Mouse (Mus musculus): Measurements from ENCODE around the gene Ttc26. TPM values are rescaled to one million over a fixed set of nuclear protein-coding genes. Genes with fewer than 3 reads are reported as not detected.

Gene Ttc26
- total and polyA plus RNA-seq, 2 experiments from 2014 or later: 3.3 to 8.6 TPM

DNA sequence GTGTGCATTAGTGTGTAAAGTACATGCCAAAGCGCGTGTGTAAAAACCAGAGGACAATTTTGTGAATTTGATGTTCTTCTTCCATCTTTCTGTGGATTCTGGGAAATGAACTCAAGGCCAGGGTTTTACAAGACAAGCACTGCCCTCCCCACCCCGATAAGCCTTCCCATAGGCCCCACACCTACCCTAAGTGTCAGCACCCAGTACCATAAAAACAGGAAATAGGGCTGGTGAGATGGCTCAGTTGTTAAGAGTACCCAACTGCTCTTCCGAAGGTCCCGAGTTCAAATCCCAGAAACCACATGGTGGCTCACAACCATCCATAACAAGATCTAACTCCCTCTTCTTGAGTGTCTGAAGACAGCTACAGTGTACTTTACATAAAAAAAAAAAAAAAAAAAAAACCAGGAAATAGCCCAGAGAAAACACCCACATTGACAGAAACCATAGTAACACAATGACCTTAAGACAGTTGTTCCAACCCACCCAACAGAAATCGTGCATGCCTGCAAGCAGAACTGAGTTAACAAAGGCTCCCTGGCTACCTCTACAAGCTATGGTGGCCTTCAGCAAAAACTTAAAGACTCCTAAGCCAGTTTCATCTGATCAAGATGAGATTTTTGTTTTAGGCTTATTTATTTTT lies 32.3 kb upstream of the Ttc26 start:
- Histone ChIP-seq H3K9ac (replicated peaks; ENCODE audit: low read length, poor library complexity, severe bottlenecking) (no peak overlapping the region), H3K4me1 (ENCODE audit: insufficient read depth, low read length) (no peaks in the 10 kb centered on the region), H3K9me3 (ENCODE audit: low read length) (no peaks in the 10 kb centered on the region), H3K4me3 (ENCODE audit: low read depth, low read length) (no peak overlapping the region), H3K27ac (ENCODE audit: low read depth, low read length) (no peak overlapping the region), H3K4me2 (ENCODE audit: low read depth, low read length, poor library complexity, severe bottlenecking) (no peak overlapping the region), H3K36me3 (ENCODE audit: insufficient read depth, low read length) (no peaks in the 10 kb centered on the region), H3K27me3 (ENCODE audit: insufficient read depth, low read length) (peaks cover 39% of the 10 kb centered on the region)
- ATAC-seq (ENCODE audit: low FRiP score) (no peak), DNase-seq (ENCODE audit: low spot score) (no peak)
- 91% methylated on average over 6 of the region's 6 CpGs for WGBS
- no peak for TF ChIP-seq CTCF (IDR thresholded peaks at IDR 0.05)

DNA sequence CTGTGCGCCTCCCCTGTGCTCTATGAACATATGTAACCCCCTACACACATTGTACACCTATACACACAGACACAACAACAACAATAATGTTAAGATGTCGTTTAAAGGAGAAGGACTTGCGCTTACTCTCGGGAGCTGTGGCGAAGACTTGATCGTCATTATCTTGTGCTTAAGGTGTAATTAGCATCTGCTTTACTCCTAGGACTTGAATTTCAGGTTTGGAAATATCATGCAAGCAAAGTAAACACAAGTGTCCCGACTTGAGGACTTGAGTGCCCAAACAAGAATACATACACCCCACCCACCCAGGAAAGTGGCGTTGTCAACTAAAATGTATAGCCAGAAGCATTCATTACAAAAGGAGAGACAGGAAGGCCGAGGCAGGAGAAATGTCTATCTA lies 31.5 kb upstream of the Ttc26 start:
- no peaks in the 10 kb centered on the region for H3K4me1 ChIP-seq (ENCODE audit: insufficient read depth, low read length)
- H3K27ac ChIP-seq (ENCODE audit: low read depth, low read length): no peak overlapping the region
- no peak overlapping the region for H3K9ac ChIP-seq (replicated peaks; ENCODE audit: low read length, poor library complexity, severe bottlenecking)
- TF ChIP-seq CTCF (IDR thresholded peaks at IDR 0.05): no peak
- DNase-seq (ENCODE audit: low spot score) (no peak), ATAC-seq (ENCODE audit: low FRiP score) (no peak)
- no peak overlapping the region for H3K4me2 ChIP-seq (ENCODE audit: low read depth, low read length, poor library complexity, severe bottlenecking)
- H3K36me3 ChIP-seq (ENCODE audit: insufficient read depth, low read length): no peaks in the 10 kb centered on the region
- no peak overlapping the region for H3K4me3 ChIP-seq (ENCODE audit: low read depth, low read length)
- no peaks in the 10 kb centered on the region for H3K9me3 ChIP-seq (ENCODE audit: low read length)
- peaks cover 47% of the 10 kb centered on the region for H3K27me3 ChIP-seq (ENCODE audit: insufficient read depth, low read length)
- 82% methylated on average over 9 of the region's 9 CpGs for WGBS

GRCm38 (mm10) chr6:38351930-38352329 lies 29.3 kb upstream of the Ttc26 start:
- ATAC-seq (ENCODE audit: low FRiP score): no peak

GRCm38 (mm10) chr6:38352451-38352850 lies 28.8 kb upstream of the Ttc26 start:
- Histone ChIP-seq H3K27ac (ENCODE audit: low read depth, low read length) (no peak overlapping the region), H3K9me3 (ENCODE audit: low read length) (no peaks in the 10 kb centered on the region), H3K4me3 (ENCODE audit: low read depth, low read length) (no peak overlapping the region), H3K27me3 (ENCODE audit: insufficient read depth, low read length) (peaks cover 57% of the 10 kb centered on the region), H3K36me3 (ENCODE audit: insufficient read depth, low read length) (no peaks in the 10 kb centered on the region), H3K4me2 (ENCODE audit: low read depth, low read length, poor library complexity, severe bottlenecking) (no peak overlapping the region), H3K4me1 (ENCODE audit: insufficient read depth, low read length) (no peaks in the 10 kb centered on the region), H3K9ac (replicated peaks; ENCODE audit: low read length, poor library complexity, severe bottlenecking) (no peak overlapping the region)
- no peak for ATAC-seq (ENCODE audit: low FRiP score)
- TF ChIP-seq CTCF (IDR thresholded peaks at IDR 0.05): no peak
- WGBS: 13% methylated on average over 10 of the region's 10 CpGs
- DNase-seq (ENCODE audit: low spot score): no peak

More at GRCm38 (mm10) chr6:38351930-38352329, 29.3 kb upstream of the Ttc26 start:
- Histone ChIP-seq H3K9me3 (ENCODE audit: low read length) (no peaks in the 10 kb centered on the region), H3K27ac (ENCODE audit: low read depth, low read length) (no peak overlapping the region), H3K4me1 (ENCODE audit: insufficient read depth, low read length) (no peaks in the 10 kb centered on the region), H3K36me3 (ENCODE audit: insufficient read depth, low read length) (no peaks in the 10 kb centered on the region), H3K4me3 (ENCODE audit: low read depth, low read length) (no peak overlapping the region), H3K27me3 (ENCODE audit: insufficient read depth, low read length) (peaks cover 57% of the 10 kb centered on the region), H3K4me2 (ENCODE audit: low read depth, low read length, poor library complexity, severe bottlenecking) (no peak overlapping the region), H3K9ac (replicated peaks; ENCODE audit: low read length, poor library complexity, severe bottlenecking) (no peak overlapping the region)
- no peak for DNase-seq (ENCODE audit: low spot score)
- no peak for TF ChIP-seq CTCF (IDR thresholded peaks at IDR 0.05)
- 62% methylated on average over 4 of the region's 4 CpGs for WGBS

DNA sequence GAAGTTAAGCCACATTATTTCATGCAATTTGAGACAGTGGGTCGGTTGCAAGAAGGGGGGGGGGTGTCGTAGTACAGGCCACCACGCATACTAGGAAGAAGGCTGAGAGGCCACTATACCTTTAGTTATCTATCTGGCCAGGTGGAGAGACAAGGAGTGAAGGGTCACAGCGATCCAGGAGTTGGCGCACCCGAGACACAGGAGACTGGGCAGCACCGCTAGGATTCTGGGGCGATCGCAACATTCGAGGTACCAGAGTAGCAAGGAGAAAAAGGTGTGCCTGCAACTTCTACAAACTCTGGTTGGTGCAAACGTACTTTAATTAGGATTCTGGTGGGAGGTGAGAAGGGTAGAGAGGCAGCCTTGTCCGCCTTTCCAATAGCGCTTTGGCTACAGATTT lies 28.1 kb upstream of the Ttc26 start:
- peaks cover 57% of the 10 kb centered on the region for H3K27me3 ChIP-seq (ENCODE audit: insufficient read depth, low read length)

DNA sequence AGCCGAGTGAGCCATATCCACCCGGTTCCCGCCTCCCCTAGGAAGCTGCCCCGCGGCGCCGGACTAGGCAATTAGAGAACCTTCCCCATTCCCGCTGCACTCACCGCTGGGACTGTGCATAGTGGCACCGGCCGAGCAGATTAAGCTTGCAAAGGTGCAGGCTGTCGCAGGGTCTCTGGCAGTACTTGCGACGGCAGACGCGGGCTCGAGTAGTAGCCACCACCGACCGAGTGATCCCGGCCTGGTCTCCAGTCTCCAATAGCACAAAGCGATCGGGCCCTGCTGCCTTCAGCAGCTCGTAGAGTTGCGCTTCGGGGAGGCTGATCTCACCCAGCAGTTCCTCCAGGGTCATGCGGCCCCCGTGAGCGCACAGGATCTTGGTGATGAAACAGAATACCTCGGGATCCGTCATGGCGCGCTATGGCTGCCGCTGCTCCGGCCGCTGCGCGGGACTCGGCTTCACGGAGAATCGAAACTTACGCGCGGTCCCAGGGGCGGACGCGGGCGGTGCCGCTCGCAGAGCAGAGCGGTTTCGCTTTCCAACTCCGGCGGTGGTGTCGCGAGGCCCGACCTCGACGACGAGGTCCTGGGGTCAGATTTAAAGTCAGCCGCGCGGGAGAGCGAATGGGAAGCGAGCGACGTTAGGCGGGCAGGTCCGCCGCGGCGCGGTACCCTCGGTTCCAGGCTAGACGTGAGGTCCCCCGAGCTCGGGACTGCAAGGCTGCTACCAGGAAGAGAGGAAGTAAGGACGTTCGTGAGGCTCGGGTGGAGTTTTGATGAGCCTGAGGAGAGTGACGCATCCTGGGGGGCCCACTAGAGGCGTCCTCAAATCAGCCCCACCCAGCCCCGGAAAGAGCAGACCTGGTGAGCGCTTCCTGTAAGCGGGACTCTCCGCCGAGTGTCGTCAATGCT lies 27.2 kb upstream of the Ttc26 start, which contains the start of gene Zc3hav1:
Zc3hav1 (minus strand) TSS at position 793 of the 912 bp plus-strand sequence.
- peak within 1 kb of the TSS; percentile 50 for H3K4me2 ChIP-seq (ENCODE audit: low read depth, low read length, poor library complexity, severe bottlenecking)
- H3K27me3 ChIP-seq (ENCODE audit: insufficient read depth, low read length): peaks cover 57% of the 10 kb centered on the region
- H3K9me3 ChIP-seq (ENCODE audit: low read length): no peaks in the 10 kb centered on the region
- H3K4me1 ChIP-seq (ENCODE audit: insufficient read depth, low read length): no peaks in the 10 kb centered on the region
- H3K9ac ChIP-seq (replicated peaks; ENCODE audit: low read length, poor library complexity, severe bottlenecking): no peak within 1 kb of the TSS; the same call in 1 of the 2 replicates
- DNase-seq (ENCODE audit: low spot score) (peak; percentile 13), ATAC-seq (ENCODE audit: low FRiP score) (peak; percentile 58; the same call in 1 of the 2 replicates)
- no peak within 1 kb of the TSS for H3K27ac ChIP-seq (ENCODE audit: low read depth, low read length)
- H3K36me3 ChIP-seq (ENCODE audit: insufficient read depth, low read length): no peaks in the 10 kb centered on the region
- TF ChIP-seq CTCF (IDR thresholded peaks at IDR 0.05): no peak
- peak within 1 kb of the TSS; percentile 45 for H3K4me3 ChIP-seq (ENCODE audit: low read depth, low read length)
- under 1% methylated on average over 87 of the region's 87 CpGs for WGBS

More for the DNA sequence above, 28.1 kb upstream of the Ttc26 start:
- ATAC-seq (ENCODE audit: low FRiP score): no peak
- peak overlapping the region; percentile 45; the same call in 1 of the 2 replicates for H3K4me3 ChIP-seq (ENCODE audit: low read depth, low read length)
- 8% methylated on average over 13 of the region's 13 CpGs for WGBS
- no peak overlapping the region for H3K9ac ChIP-seq (replicated peaks; ENCODE audit: low read length, poor library complexity, severe bottlenecking)
- H3K27ac ChIP-seq (ENCODE audit: low read depth, low read length): no peak overlapping the region
- DNase-seq (ENCODE audit: low spot score): no peak
- no peak overlapping the region for H3K4me2 ChIP-seq (ENCODE audit: low read depth, low read length, poor library complexity, severe bottlenecking)
- TF ChIP-seq CTCF (IDR thresholded peaks at IDR 0.05): no peak
- H3K9me3 ChIP-seq (ENCODE audit: low read length): no peaks in the 10 kb centered on the region
- H3K4me1 ChIP-seq (ENCODE audit: insufficient read depth, low read length): no peaks in the 10 kb centered on the region
- H3K36me3 ChIP-seq (ENCODE audit: insufficient read depth, low read length): no peaks in the 10 kb centered on the region

Measured in midbrain, postnatal 0 days (tissue).